Mouse (Mus musculus): ENCODE results near the gene Zfp64.

Gene Zfp64

DNA sequence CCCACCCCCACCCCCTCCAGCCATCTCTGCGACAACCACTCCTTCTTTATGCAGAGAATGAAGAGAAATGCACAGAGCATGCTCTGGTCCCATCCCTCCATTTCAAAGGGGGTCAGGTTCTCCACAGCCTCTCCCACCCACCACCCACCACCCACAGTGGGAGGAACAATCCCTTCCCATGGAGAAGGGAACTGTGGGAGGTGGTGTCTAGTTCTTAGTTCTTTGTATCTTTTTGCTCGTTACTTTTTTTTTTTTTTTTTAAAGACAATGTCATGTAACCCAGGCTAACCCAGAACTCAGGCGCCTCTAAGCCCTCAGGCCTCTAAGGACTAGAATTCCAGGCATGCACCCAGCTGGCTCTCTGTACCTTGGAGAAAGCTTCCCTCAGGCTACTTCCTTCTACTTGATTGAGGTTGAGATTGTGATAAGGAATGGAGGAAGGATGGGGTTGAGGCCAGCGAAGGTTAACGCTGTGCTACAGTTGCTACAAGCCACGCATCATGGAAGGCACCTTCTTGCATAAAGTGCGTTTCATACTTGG, 109.1 kb downstream of the Zfp64 start:
- no peak for DNase-seq (ENCODE audit: low spot score)
